Mouse (Mus musculus) liver, embryonic 11.5 days (tissue): Measurements from ENCODE around the gene Lamtor2. TPM values are rescaled to one million over a fixed set of nuclear protein-coding genes. Genes with fewer than 3 reads are reported as not detected.

ENCODE experiments used
- ATAC-seq: fragments of 200-750 bp; cut with Nextera tagmentation; replicated peaks from 2 replicates; pipeline ENCODE4 v1.8.0; 2017; ENCODE audit warnings: moderate number of reproducible peaks, mild to moderate bottlenecking, moderate TSS enrichment, moderate library complexity; ENCODE audit not compliant: low FRiP score
- DNase-seq: peaks from one replicate; pipeline ENCODE4 v3.0.0-alpha.2; 2017; ENCODE audit warnings: low spot score
- H3K27ac ChIP-seq: fragments of 300-500 bp; sonication (generic); 2 replicates; pipeline ENCODE4 v1.5.1; 2014; ENCODE audit warnings: mild to moderate bottlenecking, low read depth, low read length, control low read depth
- H3K27me3 ChIP-seq: fragments of 300-500 bp; sonication (generic); replicated peaks from 2 replicates; pipeline ENCODE4 v1.6.1; 2014; ENCODE audit warnings: low read length, mixed read lengths; ENCODE audit not compliant: control insufficient read depth, insufficient read depth
- H3K36me3 ChIP-seq: fragments of 300-500 bp; sonication (generic); 2 replicates; pipeline ENCODE4 v1.6.1; 2014; ENCODE audit warnings: mild to moderate bottlenecking, low read length, moderate library complexity, mixed read lengths; ENCODE audit not compliant: control insufficient read depth, insufficient read depth
- H3K4me1 ChIP-seq: fragments of 300-500 bp; sonication (generic); replicated peaks from 2 replicates; pipeline ENCODE4 v1.6.1; 2014; ENCODE audit warnings: low read length, mixed read lengths; ENCODE audit not compliant: control insufficient read depth, insufficient read depth
- H3K4me2 ChIP-seq: fragments of 300-500 bp; sonication (generic); 2 replicates; pipeline ENCODE4 v1.6.1; 2014; ENCODE audit warnings: mild to moderate bottlenecking, control low read depth, moderate library complexity
- H3K4me3 ChIP-seq: fragments of 300-500 bp; sonication (generic); 2 replicates; pipeline ENCODE4 v1.5.1; 2014; ENCODE audit warnings: low read depth, low read length, control low read depth
- H3K9ac ChIP-seq: fragments of 300-500 bp; sonication (generic); 2 replicates; pipeline ENCODE4 v1.6.1; 2014; ENCODE audit warnings: low read depth, low read length, control low read depth
- H3K9me3 ChIP-seq: fragments of 300-500 bp; sonication (generic); 2 replicates; pipeline ENCODE4 v1.6.1; 2016; ENCODE audit warnings: low read length, inconsistent platforms, mixed read lengths; ENCODE audit not compliant: control insufficient read depth
- WGBS: fragments of 180-500 bp; shearing (Covaris S2); extraction: QIAGEN DNeasy Blood & Tissue Kit; methylation state at CpG from one replicate; pipeline ENCODE4 v1.1.7; 2014; 5-methylcytosine and 5-hydroxymethylcytosine counted together
- polyA plus RNA-seq: library from polyadenylated mRNA; unstranded; fragments of >200 nt; fragmentation: Nextera tagmentation; extraction: Ambion mirVana; gene quantifications from 2 replicates; pipeline ENCODE4 v1.2.1, GENCODE M21; 2014

Gene Lamtor2
- polyA plus RNA-seq, 1 experiment from 2014 or later = 120 TPM

DNA sequence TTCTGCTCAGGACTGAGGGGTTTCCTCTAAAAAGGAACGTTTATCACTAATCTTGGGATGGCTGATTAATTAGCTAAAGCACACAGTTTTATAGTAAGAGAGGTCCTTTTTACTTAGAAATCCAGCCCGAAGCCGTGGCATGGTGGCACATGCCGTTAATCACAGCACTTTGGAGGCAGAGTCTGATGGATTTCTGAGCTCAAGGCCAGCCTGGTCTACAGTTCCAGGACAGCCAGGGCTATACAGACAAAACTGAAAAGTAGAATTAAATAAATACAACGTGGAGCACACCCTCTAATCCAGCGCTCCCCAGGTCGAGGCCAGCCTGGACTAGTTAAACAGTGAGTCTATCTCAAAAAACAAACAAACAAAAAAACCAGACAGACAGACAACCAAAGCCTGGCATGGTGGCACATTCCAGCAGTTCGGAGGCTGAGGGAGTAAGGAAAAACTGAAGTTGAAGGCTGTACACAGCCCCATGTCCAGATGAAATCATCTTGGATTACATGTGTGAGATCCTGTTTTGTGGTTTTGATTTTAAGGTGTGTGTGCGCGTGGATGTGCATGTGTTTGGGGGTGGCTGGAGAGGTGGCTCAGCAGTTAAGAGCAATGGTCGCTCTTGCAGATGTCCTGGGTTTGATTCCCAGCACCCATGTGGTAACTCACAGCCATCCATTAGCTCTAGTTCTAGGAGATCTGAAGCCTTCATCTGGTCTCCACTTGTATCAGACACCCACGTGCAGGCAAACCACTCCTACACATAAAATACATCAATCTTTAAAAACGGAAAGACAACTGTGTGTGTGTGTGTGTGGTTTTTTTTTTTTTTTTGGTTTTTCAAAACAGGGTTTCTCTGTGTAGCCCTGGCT, 42.2 kb downstream of the Lamtor2 start:
- Histone ChIP-seq H3K4me1 (peaks cover 51% of the 10 kb centered on the region), H3K4me3 (peak overlapping the region; percentile 41), H3K36me3 (no peaks in the 10 kb centered on the region), H3K27me3 (no peaks in the 10 kb centered on the region), H3K9ac (peak overlapping the region; percentile 57), H3K27ac (peak overlapping the region; percentile 81), H3K9me3 (no peaks in the 10 kb centered on the region), H3K4me2 (peak overlapping the region; percentile 71)
- DNase-seq (no peak), ATAC-seq (no peak)
- 47% methylated on average over 13 of the region's 13 CpGs for WGBS

- peaks cover 55% of the 10 kb centered on the region for H3K4me1 ChIP-seq
- H3K4me3 ChIP-seq = peak within 1 kb of the TSS; percentile 41
- no peaks in the 10 kb centered on the region for H3K9me3 ChIP-seq
- ATAC-seq (peak; percentile 93), DNase-seq (peak; percentile 93)
- WGBS = 1% methylated on average over 31 of the region's 31 CpGs
- H3K4me2 ChIP-seq = peak within 1 kb of the TSS; percentile 71
- no peaks in the 10 kb centered on the region for H3K36me3 ChIP-seq
- H3K27ac ChIP-seq = peak within 1 kb of the TSS; percentile 81
- H3K27me3 ChIP-seq = no peaks in the 10 kb centered on the region
- H3K9ac ChIP-seq = peak within 1 kb of the TSS; percentile 57
Measured at GRCm38 (mm10) chr3:88509692-88510420, 43.0 kb downstream of the Lamtor2 start, which contains the start of gene Lmna. Gene Lmna, minus strand, starts transcription at chr3:88509956.

GRCm38 (mm10) chr3:88509250-88509649, 43.6 kb downstream of the Lamtor2 start:
- Histone ChIP-seq H3K9ac (peak overlapping the region; percentile 57), H3K4me3 (peak overlapping the region; percentile 41), H3K27me3 (no peaks in the 10 kb centered on the region), H3K36me3 (no peaks in the 10 kb centered on the region), H3K9me3 (no peaks in the 10 kb centered on the region), H3K4me1 (peaks cover 53% of the 10 kb centered on the region), H3K4me2 (peak overlapping the region; percentile 71), H3K27ac (peak overlapping the region; percentile 81)
- DNase-seq (no peak), ATAC-seq (no peak; the same call in 1 of the 2 replicates)
- WGBS = 54% methylated on average over 3 of the region's 3 CpGs

- Histone ChIP-seq H3K36me3 (no peaks in the 10 kb centered on the region), H3K4me1 (peaks cover 45% of the 10 kb centered on the region), H3K4me3 (no peak overlapping the region), H3K27ac (no peak overlapping the region), H3K9me3 (no peaks in the 10 kb centered on the region), H3K27me3 (no peaks in the 10 kb centered on the region), H3K4me2 (no peak overlapping the region), H3K9ac (no peak overlapping the region)
- WGBS = 50% methylated on average over 7 of the region's 7 CpGs
- ATAC-seq = no peak
- DNase-seq = no peak
Measured at GRCm38 (mm10) chr3:88505765-88506164, 47.1 kb downstream of the Lamtor2 start.

DNA sequence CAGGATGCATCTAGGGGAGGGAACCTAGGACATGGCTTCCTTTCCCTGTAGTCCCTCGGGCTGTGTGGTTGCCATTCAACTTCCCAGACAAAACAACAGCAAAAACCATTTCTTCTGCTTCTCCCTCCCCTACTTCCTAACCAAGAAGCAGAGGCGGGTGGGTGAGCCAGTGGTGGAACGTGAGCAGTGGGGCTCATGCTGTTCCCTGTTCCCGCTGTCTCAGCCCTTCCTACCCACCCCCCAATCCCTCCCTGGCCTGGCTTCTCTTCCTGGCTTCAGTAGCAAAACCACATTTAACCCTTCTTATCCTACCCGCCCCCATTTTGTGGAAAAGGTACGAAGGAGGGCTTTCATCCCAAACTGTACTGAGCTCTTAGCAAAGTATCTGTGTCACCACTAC, 47.8 kb downstream of the Lamtor2 start:
- ATAC-seq (no peak), DNase-seq (no peak)
- Histone ChIP-seq H3K36me3 (no peaks in the 10 kb centered on the region), H3K27ac (no peak overlapping the region; the same call in 1 of the 2 replicates), H3K4me2 (no peak overlapping the region), H3K9me3 (no peaks in the 10 kb centered on the region), H3K4me3 (no peak overlapping the region), H3K9ac (no peak overlapping the region), H3K27me3 (no peaks in the 10 kb centered on the region), H3K4me1 (peaks cover 45% of the 10 kb centered on the region)
- 75% methylated on average over 6 of the region's 6 CpGs for WGBS

- no peaks in the 10 kb centered on the region for H3K36me3 ChIP-seq
- 45% methylated on average over 8 of the region's 8 CpGs for WGBS
- DNase-seq (no peak), ATAC-seq (no peak)
- peaks cover 43% of the 10 kb centered on the region for H3K4me1 ChIP-seq
- H3K9me3 ChIP-seq = no peaks in the 10 kb centered on the region
- H3K27me3 ChIP-seq = no peaks in the 10 kb centered on the region
- H3K4me3 ChIP-seq = no peak overlapping the region
- peak overlapping the region; percentile 54; the same call in 1 of the 2 replicates for H3K27ac ChIP-seq
- no peak overlapping the region for H3K9ac ChIP-seq
- no peak overlapping the region for H3K4me2 ChIP-seq
Measured at GRCm38 (mm10) chr3:88503881-88504746, 48.8 kb downstream of the Lamtor2 start.

- Histone ChIP-seq H3K4me1 (peaks cover 43% of the 10 kb centered on the region), H3K9ac (peak overlapping the region; percentile 7; the same call in 1 of the 2 replicates), H3K9me3 (no peaks in the 10 kb centered on the region), H3K27ac (peak overlapping the region; percentile 54), H3K4me2 (peak overlapping the region; percentile 99), H3K36me3 (no peaks in the 10 kb centered on the region), H3K27me3 (no peaks in the 10 kb centered on the region), H3K4me3 (peak overlapping the region; percentile 94)
- 22% methylated on average over 4 of the region's 4 CpGs for whole genome bisulfite sequencing
- ATAC-seq = no peak
- DNase-seq = no peak
Measured at GRCm38 (mm10) chr3:88503505-88503863, 49.4 kb downstream of the Lamtor2 start.
